Mouse (Mus musculus) gastrocnemius, postnatal 25 days (tissue): Measurements from ENCODE around the gene Gm49395. TPM values are rescaled to one million over a fixed set of nuclear protein-coding genes. Genes with fewer than 3 reads are reported as not detected.

Experiments used
- DNase-seq: peaks from one replicate; pipeline ENCODE4 v3.0.0; 2022
- total RNA-seq, 2 experiments: library from RNA; stranded (reverse); gene quantifications; 1 replicate in 1 of 2; 2 replicates in 1 of 2; pipeline ENCODE4 v1.2.3; 2021

The Gm49395 gene
- total RNA-seq, 2 experiments from 2014 or later, result 2.8 TPM; not detected in 1

- no peak for DNase-seq
Measured at GRCm38 (mm10) chr13:115050660-115051559, 50.8 kb downstream of the Gm49395 start.

GRCm38 (mm10) chr13:115042652-115043051, 59.1 kb downstream of the Gm49395 start:
- no peak for DNase-seq

GRCm38 (mm10) chr13:115037304-115037703, 64.4 kb downstream of the Gm49395 start:
- DNase-seq, result no peak

DNA sequence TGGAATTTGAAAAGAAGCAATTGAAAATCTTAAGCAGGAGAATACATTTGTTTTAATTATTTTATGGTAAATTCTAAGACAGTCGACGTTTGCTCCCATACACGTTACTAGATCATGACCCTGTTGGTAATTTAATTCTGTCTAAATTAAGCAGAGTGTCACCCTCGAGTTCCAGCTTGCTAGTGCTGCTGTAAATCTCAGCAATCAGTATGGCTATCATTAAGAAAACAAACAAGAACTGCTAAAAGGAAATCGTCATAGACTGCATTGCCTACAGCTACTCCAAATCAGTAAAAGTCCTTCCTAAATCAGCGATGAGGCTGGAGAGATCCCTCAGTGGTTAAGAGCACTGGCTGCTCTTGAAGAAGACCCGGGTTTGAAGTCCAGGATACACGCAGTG, 66.3 kb downstream of the Gm49395 start:
- no peak for DNase-seq

- DNase-seq, result no peak
Measured at GRCm38 (mm10) chr13:115033135-115033534, 68.6 kb downstream of the Gm49395 start.

DNA sequence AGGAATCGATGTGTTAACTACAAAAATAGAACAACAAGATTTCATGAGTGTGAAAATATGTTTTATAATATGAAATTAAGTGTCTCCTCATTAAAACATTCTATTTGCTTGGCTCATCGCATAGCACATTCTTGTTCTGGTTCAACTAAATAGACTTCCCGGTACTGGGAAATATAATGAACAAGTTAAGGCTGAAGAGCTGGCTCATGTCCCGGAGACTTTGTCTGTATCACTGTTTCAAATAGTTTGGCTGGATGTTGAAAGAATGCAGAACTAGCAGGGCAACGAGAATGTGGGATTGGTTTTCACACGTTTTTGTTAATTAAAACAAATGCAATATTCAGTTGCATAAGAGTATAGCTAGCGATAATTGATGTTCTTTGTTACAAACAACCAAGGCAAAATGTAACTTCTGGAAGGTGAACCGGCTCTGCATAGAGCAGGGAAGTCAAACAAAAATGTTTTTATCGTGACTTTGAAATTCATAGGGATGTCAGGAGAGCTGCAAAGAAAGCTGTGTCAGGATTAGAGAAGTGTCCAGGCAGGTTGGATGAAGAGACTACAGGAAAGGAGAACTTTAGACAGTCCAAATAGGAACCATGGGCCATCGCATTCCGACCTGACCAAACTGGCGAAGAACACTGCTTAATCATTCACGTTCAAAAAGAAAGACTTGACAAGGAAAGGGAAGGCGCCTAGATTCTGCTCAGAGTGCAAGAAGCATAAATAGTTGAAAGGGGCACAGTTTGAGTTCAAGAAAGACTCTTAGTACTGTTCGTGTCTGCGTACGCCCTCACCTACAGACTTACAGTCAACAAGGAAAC, 70.3 kb downstream of the Gm49395 start:
- DNase-seq, result no peak

- no peak for DNase-seq
Measured at GRCm38 (mm10) chr13:115025394-115025793, 76.3 kb downstream of the Gm49395 start.

GRCm38 (mm10) chr13:115022117-115022787, 79.5 kb downstream of the Gm49395 start:
- DNase-seq, result no peak

DNA sequence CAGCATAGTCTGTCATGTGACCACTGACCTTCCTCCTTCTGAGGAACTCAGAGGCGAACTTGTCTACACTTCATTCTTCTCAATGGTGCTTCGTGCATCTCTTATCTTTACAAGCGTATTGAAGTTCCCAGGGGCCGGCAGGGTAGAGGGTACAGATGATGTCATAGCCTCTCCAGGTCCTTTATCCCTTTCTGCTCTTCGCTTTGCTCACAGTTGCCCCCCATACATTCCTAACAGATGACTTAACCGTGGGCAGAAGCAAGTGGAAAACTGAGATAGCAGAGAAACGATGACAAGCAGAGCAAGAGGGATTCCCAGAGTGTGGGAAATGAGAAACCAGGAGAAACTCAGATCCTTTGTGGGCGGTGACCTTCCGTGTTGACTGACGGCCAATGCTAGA, 80.3 kb downstream of the Gm49395 start:
- no peak for DNase-seq

DNA sequence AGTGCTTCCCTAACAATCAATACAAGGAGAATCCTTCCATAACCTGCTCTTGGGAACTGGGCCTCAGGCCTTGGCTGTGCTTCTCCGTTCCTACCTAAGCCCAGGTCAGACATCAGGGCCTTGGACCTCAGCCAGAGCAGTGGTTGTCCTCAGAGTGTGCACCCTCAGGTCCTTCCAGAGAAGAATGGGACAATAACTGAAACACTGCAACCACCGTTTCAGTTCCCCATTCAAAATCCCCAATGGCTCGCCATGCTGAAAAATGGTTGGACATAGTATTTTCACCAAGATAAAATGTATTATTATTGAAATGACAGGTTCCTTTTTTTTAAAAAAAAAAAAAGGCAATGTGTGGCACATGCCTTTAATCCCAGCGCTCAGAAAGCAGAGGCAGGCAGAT, 81.0 kb downstream of the Gm49395 start:
- DNase-seq, result no peak

DNA sequence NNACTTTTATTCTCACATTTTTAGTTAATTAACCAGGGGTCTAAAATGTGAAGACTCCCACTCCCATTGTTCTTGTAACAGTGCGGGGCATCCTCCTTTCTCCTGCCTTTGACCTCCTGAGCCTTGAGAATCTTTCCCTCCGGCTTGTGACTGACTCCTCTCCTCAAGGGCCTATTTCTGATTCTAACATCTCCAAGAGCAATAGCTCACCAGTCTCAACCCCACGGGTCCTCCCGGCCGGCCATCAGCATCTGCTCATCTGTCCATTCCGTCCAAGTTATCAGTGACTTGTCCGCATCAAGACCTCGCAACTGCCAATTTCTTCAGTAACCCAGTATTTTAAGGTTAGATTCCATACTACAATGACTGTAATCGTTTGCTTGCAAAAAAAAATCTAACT, 84.2 kb downstream of the Gm49395 start:
- DNase-seq, result no peak

GRCm38 (mm10) chr13:115011547-115011946, 90.2 kb downstream of the Gm49395 start:
- no peak for DNase-seq

DNA sequence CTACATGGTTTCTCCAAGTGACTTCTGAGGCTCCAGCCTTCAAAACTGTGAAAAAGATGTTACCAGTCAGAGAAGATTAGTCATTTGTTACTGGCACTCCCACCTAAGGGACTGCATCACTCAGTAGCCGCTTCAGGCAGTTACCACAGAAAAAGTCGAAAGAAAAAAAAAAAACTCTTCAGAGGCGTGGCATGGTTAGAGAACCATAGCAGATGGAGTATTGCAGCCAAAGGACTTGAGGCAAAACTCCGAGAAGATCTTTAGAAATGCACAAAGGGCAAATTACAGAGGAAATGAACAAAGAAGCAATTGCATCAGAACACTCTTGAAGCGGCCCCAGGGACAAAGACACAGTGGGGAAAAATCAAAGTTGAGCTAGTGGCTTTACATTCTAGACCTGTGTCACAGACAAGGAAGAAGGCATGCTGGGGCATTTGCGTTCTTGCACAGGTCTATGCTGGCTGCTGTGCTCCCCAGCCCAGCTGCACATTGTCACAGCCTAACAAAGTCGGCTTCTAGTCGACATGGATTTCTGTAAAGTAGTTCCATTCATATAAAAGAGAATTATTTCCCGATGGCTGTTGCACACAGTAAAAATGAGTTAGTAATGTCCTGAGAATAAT, 95.4 kb downstream of the Gm49395 start:
- DNase-seq, result no peak

DNA sequence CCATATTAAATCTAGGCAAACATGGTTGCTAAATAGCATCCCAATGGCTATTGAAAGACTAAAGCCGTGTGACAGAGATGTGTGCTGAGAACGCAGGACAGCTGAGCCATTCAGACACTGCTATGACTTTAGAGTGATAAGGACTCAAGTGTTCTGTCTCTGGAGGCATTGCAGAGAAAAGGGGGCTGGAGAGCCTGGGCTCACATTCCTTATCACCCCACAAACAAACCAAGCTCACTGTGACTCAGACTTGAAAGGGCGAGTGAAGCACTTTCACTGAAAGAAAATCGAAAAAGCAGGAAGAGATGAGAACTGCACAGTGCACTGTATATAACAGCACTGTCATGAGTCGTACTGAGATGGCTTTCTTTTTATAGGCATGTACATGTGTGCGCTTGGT, 96.4 kb downstream of the Gm49395 start:
- DNase-seq, result no peak

DNA sequence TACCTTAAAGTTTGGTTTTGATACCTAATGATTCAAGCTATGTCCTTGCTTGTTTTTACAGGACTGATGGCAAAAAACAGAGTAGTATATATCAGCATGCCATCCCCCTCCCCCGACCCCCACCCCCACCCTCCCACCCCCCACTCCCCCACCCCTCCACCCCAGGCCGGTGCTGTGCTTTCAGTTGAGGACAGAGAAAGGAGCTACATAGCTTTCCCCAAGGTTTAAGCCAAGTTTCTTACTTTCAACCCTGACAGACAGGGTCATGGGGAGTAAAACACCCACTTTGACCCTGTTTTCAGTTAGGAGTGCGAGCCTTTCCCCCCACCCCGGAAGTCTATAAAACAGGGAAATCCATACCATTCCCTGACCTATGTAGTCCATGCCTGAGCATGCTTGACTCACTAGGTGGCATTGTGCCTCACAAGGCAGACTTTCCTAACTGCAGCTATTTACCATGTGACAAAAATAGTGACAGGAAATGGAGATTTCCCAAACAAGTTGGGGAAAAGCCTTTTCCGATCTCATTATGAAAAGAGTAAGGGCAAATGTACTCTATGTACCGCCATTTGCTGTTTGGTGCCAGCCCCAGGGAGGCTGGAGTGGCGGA, 98.2 kb downstream of the Gm49395 start:
- DNase-seq, result no peak

DNA sequence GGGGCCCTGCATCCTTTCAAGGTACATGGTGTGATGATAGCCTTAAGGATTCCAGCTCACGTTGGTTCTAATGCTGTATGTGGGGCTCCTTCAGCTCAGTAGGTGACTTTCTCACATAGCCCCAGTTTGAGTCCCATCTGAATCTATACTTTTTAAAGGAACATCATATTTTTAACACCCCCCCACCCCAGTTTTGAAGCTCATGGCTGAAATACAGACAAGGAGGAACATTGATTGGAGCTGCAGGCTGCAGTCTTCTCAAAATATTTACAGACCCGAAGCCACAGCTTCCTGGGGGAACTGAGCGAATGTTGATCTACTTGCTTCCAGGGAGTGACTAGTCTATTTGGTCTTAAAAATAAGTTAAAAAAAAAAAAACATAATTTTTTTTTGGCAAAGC, 98.9 kb downstream of the Gm49395 start:
- DNase-seq, result no peak

GRCm38 (mm10) chr13:115002155-115002554, 99.6 kb downstream of the Gm49395 start:
- no peak for DNase-seq

DNA sequence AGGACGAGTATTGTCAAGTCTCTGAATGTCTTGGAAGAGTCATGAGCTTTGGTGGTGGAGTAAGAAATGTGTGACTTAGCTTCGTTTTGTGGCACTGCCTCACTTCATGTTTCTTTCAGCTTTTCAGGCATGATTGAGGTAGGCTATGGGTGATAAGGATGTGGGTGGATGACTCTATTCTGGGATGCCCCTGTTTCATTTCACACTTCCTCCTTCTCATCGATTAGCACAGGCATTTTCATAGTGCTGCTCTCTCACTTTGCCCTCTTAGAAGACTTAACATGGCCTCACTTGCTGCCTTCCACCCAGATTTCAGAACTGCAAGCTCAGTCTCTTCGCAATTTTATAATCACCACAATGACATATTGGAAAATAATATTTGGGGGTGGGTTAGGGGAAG, 102.1 kb downstream of the Gm49395 start:
- no peak for DNase-seq

- no peak for DNase-seq
Measured at GRCm38 (mm10) chr13:114998100-114998499, 103.6 kb downstream of the Gm49395 start.

DNA sequence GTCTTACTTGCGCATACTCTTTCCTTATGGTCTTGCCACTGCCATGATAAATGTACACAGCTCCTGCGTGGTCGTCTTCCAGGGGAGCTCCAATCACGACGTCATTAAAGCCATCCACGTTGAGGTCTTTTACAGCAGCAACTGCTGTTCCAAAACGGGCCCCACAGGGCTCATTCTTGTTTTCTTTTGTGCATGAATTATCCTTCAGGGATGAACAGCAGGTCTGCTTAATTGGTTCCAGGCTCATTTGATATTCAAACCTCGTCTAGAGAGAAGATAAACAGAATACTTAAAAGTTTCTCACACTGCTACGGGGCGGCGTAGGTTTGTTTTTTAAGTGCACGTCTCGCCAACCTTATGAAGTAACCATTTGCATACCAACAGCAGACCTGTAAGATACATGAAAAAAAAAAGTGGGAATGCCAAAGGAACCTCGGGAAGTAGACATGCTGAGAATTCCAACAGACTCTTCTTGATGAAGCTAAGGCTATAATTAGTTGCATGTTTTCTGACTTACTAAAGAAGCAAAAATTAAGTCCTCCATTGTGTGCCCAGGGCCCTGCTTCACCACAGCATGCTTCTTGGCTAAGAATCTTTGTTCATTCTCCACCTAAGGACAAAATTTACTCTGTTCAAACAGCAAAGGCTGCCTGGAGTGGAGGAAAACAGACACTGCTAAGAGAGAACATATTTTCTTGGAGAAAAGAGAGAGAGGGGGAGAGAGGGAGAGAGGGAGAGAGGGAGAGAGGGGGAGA, 109.3 kb downstream of the Gm49395 start:
- no peak for DNase-seq

DNA sequence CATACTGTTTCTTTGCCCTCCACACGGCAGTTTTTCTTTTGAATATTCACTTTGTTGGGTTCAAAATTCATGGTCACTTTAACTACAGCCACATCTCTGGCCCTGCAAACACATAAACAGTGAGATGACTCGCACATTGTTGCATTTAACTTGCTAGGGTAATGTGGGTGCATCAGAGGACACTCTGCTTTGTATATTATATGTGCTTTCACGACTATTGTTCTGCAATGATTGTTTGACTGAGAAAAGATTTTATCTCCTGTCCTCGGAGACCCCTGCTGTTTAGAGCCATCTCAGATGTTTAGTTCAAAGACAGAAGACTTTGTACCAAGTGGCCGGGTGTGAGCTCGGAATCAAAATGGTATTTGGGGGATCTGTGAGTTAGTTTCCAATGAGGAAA, 114.1 kb downstream of the Gm49395 start:
- no peak for DNase-seq
